Mouse (Mus musculus) cerebellum, adult 18-20 months (tissue): ENCODE data around the gene Rad51b.

Experiments used
- DNase-seq, 2 experiments: peaks; one replicate each; pipeline ENCODE4 v3.0.0; 2021

Rad51b gene

GRCm38 (mm10) chr12:79781788-79782187 lies 484.7 kb downstream of the Rad51b start:
- no peak for DNase-seq

DNA sequence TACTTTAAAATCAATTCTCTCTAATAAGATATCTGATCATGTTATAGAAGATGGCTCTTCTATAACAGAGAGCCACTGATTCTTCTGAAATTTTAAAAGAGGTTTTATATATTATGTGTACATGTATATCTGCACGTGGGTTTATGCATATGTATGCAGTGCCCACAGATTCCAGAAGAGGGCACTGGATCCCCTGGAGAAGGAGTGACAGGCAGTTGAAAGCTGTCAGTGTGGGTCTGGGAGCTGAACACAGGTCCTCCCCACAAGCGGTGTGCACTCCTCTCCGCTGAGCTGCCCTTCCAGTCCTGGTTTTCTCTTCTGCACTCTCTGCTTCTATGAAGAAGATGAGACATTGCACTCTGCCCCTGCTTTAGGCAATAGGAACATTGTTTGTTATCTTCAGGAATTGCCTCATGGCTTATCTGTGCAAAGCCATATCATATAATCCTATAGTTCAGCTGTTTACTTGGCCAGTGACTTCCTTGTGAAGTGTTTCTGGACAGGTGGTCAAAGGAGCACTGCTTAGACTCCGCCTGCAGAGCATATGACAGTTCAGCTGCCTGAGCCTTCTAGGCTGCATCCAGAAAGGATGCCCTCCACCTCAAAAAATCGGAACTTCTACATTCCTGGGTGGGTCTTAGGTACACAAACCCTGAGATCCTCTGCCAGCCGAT lies 485.5 kb downstream of the Rad51b start:
- DNase-seq, result no peak

DNA sequence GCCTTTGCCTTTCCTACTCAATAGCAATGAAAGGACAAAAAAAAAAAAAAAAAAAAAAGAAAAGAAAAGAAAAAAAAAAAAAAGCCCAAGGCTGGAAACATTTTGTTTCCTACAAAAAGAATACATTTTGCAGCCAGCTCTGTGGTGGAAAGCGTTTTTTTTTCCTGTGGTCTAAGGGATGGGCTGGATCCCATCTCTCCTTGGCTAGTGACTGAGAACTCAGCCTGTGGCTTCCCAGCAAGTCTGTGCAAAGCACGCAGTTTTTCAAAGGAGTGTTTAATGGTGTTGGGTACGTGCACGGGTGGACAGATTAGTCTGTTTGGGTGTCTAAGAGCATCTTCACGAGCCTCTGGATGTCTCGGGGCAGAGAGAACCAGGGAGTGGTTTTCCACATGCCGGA lies 487.1 kb downstream of the Rad51b start:
- DNase-seq, result no peak

DNA sequence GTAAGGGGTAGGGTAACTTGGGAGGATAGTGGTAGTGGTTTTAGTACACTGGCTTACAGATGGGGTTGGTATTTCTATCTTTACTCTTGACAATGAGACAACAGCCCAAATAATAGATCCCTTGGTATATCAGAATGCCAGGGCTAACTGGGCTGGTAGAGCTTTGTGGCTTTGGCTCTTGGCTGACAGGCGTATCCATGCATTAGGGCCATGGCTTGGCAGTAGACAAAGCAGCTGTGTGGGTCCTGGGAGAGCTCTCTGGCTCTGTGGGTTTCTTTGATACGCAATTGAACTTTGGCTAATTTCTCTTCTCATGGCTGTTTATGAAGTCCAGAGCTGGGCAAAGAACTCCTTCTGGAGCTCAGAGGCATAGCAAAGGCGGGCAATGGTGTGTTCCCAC lies 488.6 kb downstream of the Rad51b start:
- DNase-seq, result no peak

DNA sequence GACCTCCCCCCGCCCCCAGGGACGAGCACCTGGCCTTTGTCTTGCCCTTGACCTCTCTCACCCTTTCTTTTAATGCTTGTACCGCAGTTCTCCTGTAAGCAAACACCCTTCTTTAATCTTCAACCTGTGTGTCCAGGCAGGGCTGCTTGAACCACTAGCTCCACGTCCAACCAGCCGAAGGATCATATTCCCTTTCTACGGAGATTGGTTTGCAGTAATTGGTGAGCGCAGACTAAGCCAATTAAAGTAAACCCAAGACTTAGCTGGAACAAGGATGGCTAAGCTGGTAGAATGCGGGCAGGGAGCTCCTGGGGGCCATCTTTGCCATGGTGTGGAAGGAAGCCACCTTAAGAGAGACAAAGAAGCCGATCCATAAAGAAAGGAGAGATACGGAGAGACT lies 490.5 kb downstream of the Rad51b start:
- DNase-seq, result no peak

DNA sequence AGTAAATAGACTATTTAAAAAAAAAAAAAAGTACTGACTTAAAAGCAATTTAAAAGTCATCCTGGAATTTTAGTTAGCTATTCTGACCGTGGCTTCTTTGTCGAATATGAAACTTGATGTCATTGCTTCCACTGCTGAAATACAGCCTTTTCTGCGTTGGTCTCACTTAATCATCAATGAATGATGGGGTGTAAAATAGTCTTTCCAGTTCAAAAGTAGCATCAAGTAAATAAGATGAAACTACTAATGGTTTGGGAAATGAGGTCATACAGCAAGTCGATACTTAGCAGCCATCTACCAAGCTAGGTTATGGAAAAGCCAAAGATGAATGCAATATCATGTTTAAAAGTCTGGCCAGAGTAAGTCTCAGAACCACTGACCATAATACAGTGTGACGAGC lies 491.3 kb downstream of the Rad51b start:
- DNase-seq, result no peak

- DNase-seq, result no peak
Measured at GRCm38 (mm10) chr12:79789481-79789880, 492.4 kb downstream of the Rad51b start.

DNA sequence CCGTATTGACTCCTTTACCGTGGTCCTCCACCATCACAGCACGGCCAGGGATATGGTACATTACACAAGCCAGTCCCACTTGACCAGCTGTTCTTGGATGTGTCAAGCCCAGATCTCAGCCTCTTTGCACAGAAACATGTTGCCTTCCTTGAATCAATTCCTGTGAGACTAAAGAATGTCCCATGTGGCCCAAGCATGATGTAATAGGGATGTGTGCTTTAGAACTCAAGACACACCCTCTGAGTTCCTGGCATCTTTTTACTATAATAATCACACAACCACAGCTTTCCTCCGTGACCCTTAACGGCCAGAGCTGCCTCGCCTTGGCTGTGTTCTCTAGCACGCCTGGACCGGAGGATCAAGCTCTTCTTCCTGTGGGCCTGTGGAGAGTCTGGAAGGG lies 496.3 kb downstream of the Rad51b start:
- DNase-seq, result no peak

- no peak for DNase-seq
Measured at GRCm38 (mm10) chr12:79794802-79795201, 497.7 kb downstream of the Rad51b start.

DNA sequence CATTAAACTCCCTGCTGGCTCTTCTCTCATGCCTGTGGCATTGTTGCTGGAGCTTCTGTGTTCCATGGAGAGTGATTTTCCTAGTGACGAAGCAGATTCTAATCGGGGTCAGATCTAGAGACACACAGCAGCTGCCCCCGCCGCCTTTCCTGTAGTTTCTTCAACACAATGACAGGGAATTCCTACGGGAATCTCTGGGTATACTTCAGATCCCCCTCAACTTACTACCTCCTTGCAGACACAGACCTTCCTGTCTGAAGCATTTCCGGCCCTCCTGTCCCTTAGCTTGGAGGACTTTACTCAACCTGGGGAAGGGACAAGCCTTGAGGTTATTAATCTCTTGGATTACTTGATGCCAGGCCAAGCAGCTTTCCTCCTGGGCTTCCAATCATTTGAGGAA lies 499.2 kb downstream of the Rad51b start:
- no peak for DNase-seq

DNA sequence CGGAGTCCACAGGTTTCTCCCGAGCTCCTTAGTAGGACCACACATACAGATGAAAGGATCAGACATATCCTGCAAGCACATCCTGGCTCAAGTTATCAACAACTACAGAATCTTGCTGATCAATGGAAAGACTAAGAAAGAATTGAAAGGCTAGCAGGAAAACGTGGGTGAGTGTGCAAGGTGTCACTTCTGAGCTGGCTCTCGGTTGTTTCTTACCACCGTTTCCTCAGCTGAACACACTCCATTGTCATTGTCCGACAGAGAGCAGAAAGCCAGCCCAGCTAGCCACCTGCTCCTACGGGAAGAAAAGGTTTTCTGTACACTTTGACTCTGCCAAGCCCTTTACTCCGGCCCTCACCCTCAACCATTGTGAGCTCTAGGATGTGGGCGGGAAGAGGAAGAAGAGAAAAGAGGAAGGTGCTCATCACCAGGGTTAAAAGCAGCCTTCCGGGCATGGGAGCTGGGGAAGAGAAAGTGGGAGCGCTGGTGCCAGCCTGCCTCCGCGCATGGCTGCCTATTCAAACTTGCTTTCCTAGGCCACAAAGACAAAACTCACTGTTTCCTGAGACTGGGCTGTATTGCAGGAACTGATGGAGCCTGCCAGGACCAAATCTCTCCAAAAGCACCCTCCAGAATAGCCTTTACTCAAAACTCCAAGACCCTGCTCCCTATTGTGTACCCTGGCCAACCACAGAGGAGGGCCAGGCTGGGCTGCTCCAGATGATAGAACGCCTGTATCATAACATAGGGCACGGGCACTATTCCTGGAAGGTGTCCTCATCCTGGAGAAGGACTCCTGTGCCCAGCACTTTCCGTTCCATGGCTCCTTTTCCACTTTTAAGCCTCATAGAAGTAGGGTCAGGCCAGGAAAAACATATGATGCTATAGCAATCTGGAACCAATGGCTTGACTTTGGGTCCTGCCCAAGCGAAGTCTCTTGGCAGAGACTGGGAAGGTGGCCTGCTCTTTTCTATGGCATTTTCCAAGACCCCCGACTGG lies 500.0 kb downstream of the Rad51b start:
- DNase-seq, result no peak

DNA sequence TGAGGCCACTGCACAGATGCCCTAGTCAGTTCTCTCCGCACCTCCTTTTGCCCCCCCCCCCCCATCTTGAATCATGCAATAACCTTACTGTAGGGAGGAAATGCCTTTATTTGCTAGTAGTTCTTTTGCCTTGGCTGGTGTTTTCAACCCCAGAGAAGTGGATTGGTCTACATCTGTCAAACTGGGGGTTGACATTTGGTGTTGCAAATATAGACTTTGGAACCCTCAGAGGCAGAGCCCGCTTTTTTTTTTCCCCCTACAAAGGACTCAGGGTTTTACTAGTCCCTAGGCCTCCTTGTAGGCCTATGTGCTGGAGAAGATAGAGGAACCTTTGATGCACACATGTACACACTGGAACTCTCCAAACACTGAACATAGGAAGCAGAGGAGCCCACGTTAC lies 501.4 kb downstream of the Rad51b start:
- DNase-seq, result no peak

GRCm38 (mm10) chr12:79799370-79799769 lies 502.3 kb downstream of the Rad51b start:
- DNase-seq, result no peak

GRCm38 (mm10) chr12:79803670-79804069 lies 506.6 kb downstream of the Rad51b start:
- no peak for DNase-seq

- DNase-seq, result no peak
Measured at GRCm38 (mm10) chr12:79804776-79805524, 507.9 kb downstream of the Rad51b start.

DNA sequence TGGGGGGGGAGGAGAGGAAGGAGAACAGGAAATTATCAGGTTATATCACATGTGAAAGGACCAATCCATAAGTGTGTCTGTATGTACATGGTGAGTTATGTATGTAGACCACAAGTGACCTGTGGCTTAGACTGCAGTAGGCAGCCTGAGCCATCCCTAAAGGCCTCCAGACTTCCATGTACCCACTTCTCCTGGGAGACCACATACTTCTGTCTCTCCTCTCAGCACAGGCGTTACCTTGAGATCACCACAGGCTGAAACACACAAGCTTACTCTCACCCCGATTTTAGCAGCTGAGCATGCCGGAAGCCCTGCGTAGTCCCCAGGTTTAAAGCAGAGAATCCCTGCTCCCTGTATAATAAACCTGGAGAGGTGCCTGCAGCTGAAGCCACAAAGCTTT lies 509.9 kb downstream of the Rad51b start:
- no peak for DNase-seq

GRCm38 (mm10) chr12:79807410-79807847 lies 510.3 kb downstream of the Rad51b start:
- no peak for DNase-seq

- no peak for DNase-seq
Measured at GRCm38 (mm10) chr12:79807938-79808401, 510.9 kb downstream of the Rad51b start.

DNA sequence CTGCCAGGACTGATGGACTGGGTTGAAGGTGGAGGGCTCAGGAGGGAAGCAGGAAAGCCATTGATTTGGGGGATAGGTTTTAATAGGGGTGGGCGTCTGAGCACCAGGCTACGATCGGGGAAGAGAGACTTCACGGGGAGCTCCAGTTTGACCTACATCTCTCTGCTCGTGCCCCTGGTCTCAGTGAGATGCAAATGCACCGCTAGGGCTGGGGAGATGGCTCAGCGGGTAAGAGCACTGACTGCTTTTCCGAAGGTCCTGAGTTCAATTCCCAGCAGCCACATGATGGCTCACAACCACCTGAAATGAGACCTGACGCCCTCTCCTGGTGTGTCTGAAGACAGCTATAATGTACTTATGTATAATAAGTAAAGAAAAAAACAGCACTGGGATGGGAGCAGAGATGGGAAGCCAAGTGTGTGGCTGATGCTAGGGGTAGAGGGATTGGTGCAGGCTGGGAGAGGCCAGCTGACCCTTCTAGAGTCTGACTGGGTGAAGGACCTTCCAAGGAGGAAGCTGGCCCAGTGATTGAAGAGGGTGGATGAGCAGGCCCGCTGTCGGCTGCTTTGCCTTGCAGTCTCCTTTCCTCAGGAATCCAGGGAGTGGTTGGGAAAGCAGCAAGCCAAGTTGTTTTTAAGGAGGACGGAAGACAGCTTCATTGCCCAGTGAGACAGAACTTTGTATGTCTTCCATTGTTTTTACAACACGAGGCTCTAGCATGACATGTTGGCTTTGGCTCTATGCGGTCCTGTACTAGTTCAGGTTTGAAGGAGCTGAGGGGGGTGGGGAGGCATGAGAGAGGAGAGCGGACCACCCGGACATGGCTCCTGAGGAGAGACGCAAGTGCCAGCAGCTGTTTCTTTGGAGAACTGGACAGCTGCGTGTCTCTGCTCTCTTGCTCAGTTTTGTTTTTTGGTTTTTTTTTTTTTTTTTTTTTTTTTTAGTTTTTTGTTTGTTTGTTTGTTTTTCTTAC lies 511.6 kb downstream of the Rad51b start:
- DNase-seq, result no peak

DNA sequence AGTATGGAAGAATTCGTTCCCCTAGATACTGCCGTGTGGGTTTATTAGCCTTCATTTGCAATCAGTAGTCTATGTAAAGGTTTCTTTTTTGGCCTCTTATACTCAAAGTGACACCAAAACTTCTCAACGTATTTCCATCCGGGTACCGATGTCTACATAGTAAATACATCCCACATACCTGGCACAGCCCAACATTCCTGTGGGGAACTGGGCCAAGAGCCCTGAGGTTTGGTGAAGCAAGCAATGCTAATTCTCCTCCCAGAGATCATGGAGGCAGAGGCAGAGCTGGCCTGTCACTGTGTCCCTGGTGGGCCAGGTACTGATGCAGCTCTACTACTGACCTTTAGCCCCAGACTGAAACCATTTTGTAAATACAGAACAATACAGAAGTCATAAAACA lies 512.4 kb downstream of the Rad51b start:
- DNase-seq, result no peak

- DNase-seq, result no peak
Measured at GRCm38 (mm10) chr12:79812422-79812821, 515.3 kb downstream of the Rad51b start.
